Mouse (Mus musculus) Muller cell, postnatal 12 days (primary cell): Measurements from ENCODE around the gene Gfod1.

ENCODE experiments used
- DNase-seq: peaks from one replicate; pipeline ENCODE4 v3.0.0-alpha.2; 2015; ENCODE audit errors: inconsistent ontology term

The Gfod1 gene

GRCm38 (mm10) chr13:43201033-43201432 lies 102.9 kb downstream of the Gfod1 start:
- peak; percentile 28 for DNase-seq

- no peak for DNase-seq
These were observed 103.5 kb downstream of the Gfod1 start for GRCm38 (mm10) chr13:43200473-43200872.

- no peak for DNase-seq
These were observed 104.2 kb downstream of the Gfod1 start for GRCm38 (mm10) chr13:43199749-43200148.

GRCm38 (mm10) chr13:43199282-43199681 lies 104.7 kb downstream of the Gfod1 start:
- no peak for DNase-seq

GRCm38 (mm10) chr13:43197187-43197586 lies 106.8 kb downstream of the Gfod1 start:
- DNase-seq: no peak

- DNase-seq: no peak
These were observed 108.0 kb downstream of the Gfod1 start for GRCm38 (mm10) chr13:43196000-43196399.

- DNase-seq: no peak
These were observed 110.0 kb downstream of the Gfod1 start for GRCm38 (mm10) chr13:43193932-43194331.

- DNase-seq: peak; percentile 68
These were observed 110.7 kb downstream of the Gfod1 start for GRCm38 (mm10) chr13:43193266-43193665.

- no peak for DNase-seq
These were observed 112.2 kb downstream of the Gfod1 start for GRCm38 (mm10) chr13:43191741-43192192.

GRCm38 (mm10) chr13:43191290-43191689 lies 112.7 kb downstream of the Gfod1 start:
- DNase-seq: no peak

GRCm38 (mm10) chr13:43187736-43188135 lies 116.2 kb downstream of the Gfod1 start:
- no peak for DNase-seq

GRCm38 (mm10) chr13:43183248-43184055 lies 120.5 kb downstream of the Gfod1 start:
- peak; percentile 40 for DNase-seq

- DNase-seq: peak; percentile 83
These were observed 121.3 kb downstream of the Gfod1 start for GRCm38 (mm10) chr13:43182465-43183201.

GRCm38 (mm10) chr13:43181104-43181503 lies 122.9 kb downstream of the Gfod1 start:
- DNase-seq: no peak

GRCm38 (mm10) chr13:43177317-43177716 lies 126.7 kb downstream of the Gfod1 start:
- DNase-seq: no peak

GRCm38 (mm10) chr13:43176676-43177075 lies 127.3 kb downstream of the Gfod1 start:
- no peak for DNase-seq

- DNase-seq: peak; percentile 66
These were observed 130.7 kb downstream of the Gfod1 start for GRCm38 (mm10) chr13:43173262-43173661.

GRCm38 (mm10) chr13:43172036-43172713 lies 131.8 kb downstream of the Gfod1 start:
- peak; percentile 44 for DNase-seq

- peak; percentile 98 for DNase-seq
These were observed 132.8 kb downstream of the Gfod1 start, which contains the start of gene Tbc1d7 for GRCm38 (mm10) chr13:43171020-43171710. TSS of gene Tbc1d7 (minus strand) at chr13:43171501.

GRCm38 (mm10) chr13:43167721-43168120 lies 136.3 kb downstream of the Gfod1 start:
- DNase-seq: no peak

GRCm38 (mm10) chr13:43159429-43159828 lies 144.5 kb downstream of the Gfod1 start:
- DNase-seq: no peak

- no peak for DNase-seq
These were observed 145.7 kb downstream of the Gfod1 start for GRCm38 (mm10) chr13:43158281-43158680.
